Mouse (Mus musculus): Measurements from ENCODE around the gene Gpr25. TPM values are rescaled to one million over a fixed set of nuclear protein-coding genes. Genes with fewer than 3 reads are reported as not detected.

Gpr25 gene
- polyA plus RNA-seq (2015; fragmentation: Nextera tagmentation; extraction: Ambion mirVana), result not detected in 2 replicates

GRCm38 (mm10) chr1:136260635-136261238 lies at the start of gene Gpr25:
Gpr25 (minus strand) TSS chr1:136260873.
- H3K36me3 ChIP-seq, result no peaks in the 10 kb centered on the region
- peak within 1 kb of the TSS; percentile 2 for H3K9ac ChIP-seq
- WGBS, result 12% methylated on average over 26 of the region's 28 CpGs
- peaks cover 44% of the 10 kb centered on the region for H3K27me3 ChIP-seq (replicated peaks)
- H3K27ac ChIP-seq, result no peak within 1 kb of the TSS
- ATAC-seq (ENCODE audit: insufficient read depth, low FRiP score, low read depth), result no peak
- H3K4me3 ChIP-seq (replicated peaks), result peak within 1 kb of the TSS; percentile 55
- H3K9me3 ChIP-seq, result no peaks in the 10 kb centered on the region
- peak within 1 kb of the TSS; percentile 99 for H3K4me2 ChIP-seq
- H3K4me1 ChIP-seq, result peaks cover 14% of the 10 kb centered on the region

- H3K4me1 ChIP-seq, result no peaks in the 10 kb centered on the region
- H3K27ac ChIP-seq, result no peak overlapping the region
- WGBS, result 83% methylated on average over 5 of the region's 5 CpGs
- no peaks in the 10 kb centered on the region for H3K36me3 ChIP-seq
- H3K9me3 ChIP-seq, result no peaks in the 10 kb centered on the region
- no peak overlapping the region for H3K4me3 ChIP-seq (replicated peaks)
- H3K9ac ChIP-seq, result no peak overlapping the region
- H3K27me3 ChIP-seq (replicated peaks), result no peaks in the 10 kb centered on the region
- H3K4me2 ChIP-seq, result no peak overlapping the region
- no peak for ATAC-seq (ENCODE audit: insufficient read depth, low FRiP score, low read depth)
Measured at GRCm38 (mm10) chr1:136309193-136309592, 48.5 kb upstream of the Gpr25 start.

DNA sequence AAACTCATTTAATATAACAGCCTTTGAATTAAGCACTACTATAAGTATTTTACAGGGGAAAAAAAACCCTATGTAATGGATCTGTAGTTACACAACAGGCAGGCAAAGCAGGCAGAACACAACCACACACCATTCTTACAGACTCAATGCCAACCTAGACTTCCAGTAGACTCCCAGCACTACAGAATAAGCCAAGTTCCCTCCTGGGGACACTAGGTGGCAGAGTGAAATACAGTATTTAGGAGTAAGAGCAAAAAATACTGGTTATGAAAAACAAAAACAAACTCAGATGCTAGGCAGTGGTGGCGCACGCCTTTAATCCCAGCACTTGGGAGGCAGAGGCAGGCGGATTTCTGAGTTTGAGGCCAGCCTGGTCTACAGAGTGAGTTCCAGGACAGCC lies 45.8 kb upstream of the Gpr25 start:
- Histone ChIP-seq H3K27me3 (replicated peaks) (no peaks in the 10 kb centered on the region), H3K27ac (no peak overlapping the region), H3K4me3 (replicated peaks) (no peak overlapping the region), H3K36me3 (0 out of 2 replicates have a peak, but pooled peaks cover 6% of the 10 kb centered on the region), H3K9me3 (no peaks in the 10 kb centered on the region), H3K4me1 (no peaks in the 10 kb centered on the region), H3K4me2 (no peak overlapping the region), H3K9ac (no peak overlapping the region)
- WGBS, result 76% methylated on average over 3 of the region's 3 CpGs
- no peak for ATAC-seq (ENCODE audit: insufficient read depth, low FRiP score, low read depth)

DNA sequence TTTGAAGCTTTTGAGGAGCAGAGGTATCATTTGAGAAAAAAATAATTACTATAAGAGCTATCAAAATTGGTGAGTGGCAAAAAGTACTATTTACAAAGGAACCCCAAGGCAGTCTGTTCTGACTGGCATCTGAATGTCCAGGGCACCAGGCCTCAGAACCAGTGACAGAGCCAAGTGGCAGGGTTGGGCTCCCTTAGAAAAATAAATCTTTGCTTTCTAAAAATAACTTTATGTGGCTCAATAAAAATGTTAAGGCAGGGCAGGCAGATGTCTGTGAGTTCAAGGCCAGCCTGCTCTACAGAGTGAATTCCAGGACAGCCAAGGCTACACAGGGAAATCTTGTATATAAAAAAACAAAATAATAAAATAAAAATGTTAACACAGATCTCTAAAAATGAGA lies 33.3 kb upstream of the Gpr25 start:
- H3K4me1 ChIP-seq, result no peaks in the 10 kb centered on the region

GRCm38 (mm10) chr1:136289803-136290202 lies 29.1 kb upstream of the Gpr25 start:
- Histone ChIP-seq H3K9me3 (no peaks in the 10 kb centered on the region), H3K4me1 (no peaks in the 10 kb centered on the region), H3K9ac (no peak overlapping the region), H3K27ac (no peak overlapping the region), H3K4me2 (no peak overlapping the region), H3K27me3 (replicated peaks) (no peaks in the 10 kb centered on the region), H3K4me3 (replicated peaks) (no peak overlapping the region), H3K36me3 (no peaks in the 10 kb centered on the region)
- no peak for ATAC-seq (ENCODE audit: insufficient read depth, low FRiP score, low read depth)
- WGBS, result 79% methylated on average over 1 of the region's 1 CpGs

More for the DNA sequence above, 33.3 kb upstream of the Gpr25 start:
- Histone ChIP-seq H3K4me3 (replicated peaks) (no peak overlapping the region), H3K27ac (no peak overlapping the region), H3K36me3 (no peaks in the 10 kb centered on the region), H3K4me2 (no peak overlapping the region), H3K9ac (no peak overlapping the region), H3K9me3 (no peaks in the 10 kb centered on the region), H3K27me3 (replicated peaks) (no peaks in the 10 kb centered on the region)
- no peak for ATAC-seq (ENCODE audit: insufficient read depth, low FRiP score, low read depth)

- Histone ChIP-seq H3K9me3 (no peaks in the 10 kb centered on the region), H3K27ac (no peak overlapping the region), H3K36me3 (peaks cover 53% of the 10 kb centered on the region), H3K9ac (no peak overlapping the region), H3K4me1 (no peaks in the 10 kb centered on the region), H3K27me3 (replicated peaks) (no peaks in the 10 kb centered on the region), H3K4me3 (replicated peaks) (no peak overlapping the region), H3K4me2 (no peak overlapping the region)
- ATAC-seq (ENCODE audit: insufficient read depth, low FRiP score, low read depth), result no peak
- WGBS, result 89% methylated on average over 8 of the region's 8 CpGs
Measured at GRCm38 (mm10) chr1:136277366-136277765, 16.7 kb upstream of the Gpr25 start.

DNA sequence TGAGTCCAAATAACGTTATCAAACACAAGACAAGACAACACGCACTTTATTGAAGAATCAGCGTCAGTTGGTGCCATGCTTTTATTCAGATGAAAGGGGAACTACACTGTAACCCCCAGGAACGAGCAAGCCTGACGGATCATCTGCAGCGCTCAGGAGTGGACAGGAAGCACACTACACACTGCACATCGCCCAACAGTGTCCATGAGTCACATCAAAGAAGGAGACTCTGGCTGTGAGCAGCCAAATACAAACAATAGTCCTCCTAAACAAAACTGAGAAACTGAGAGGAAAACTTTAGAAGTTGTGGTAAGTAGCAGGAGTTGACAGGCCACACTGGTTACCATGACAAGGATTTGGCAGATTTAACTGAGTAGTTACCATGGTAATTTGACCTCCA lies 7.6 kb upstream of the Gpr25 start:
- Histone ChIP-seq H3K27me3 (replicated peaks) (no peaks in the 10 kb centered on the region), H3K4me2 (no peak overlapping the region), H3K36me3 (peaks cover 19% of the 10 kb centered on the region), H3K9me3 (no peaks in the 10 kb centered on the region), H3K9ac (no peak overlapping the region), H3K4me1 (no peaks in the 10 kb centered on the region), H3K27ac (no peak overlapping the region), H3K4me3 (replicated peaks) (no peak overlapping the region)
- 76% methylated on average over 7 of the region's 7 CpGs for WGBS
- ATAC-seq (ENCODE audit: insufficient read depth, low FRiP score, low read depth), result no peak

DNA sequence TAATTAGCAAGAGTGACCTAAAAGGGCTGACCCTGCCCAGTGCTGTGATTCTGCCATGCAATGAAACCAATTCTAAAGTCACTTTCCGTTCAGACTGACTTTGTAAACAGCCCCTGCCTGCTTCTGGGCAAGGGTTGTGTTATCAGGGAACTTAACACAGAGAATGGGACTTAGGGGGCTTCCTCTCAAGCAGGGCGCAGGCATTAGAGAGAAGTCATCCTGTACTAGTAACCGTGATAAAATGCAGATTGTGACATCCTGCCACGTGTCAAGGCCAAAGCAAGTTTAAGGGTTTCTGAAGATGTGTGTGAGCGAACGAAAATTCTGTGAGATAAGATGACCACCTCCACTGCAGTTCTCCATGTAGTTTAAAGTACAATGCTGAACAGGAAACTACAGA lies 5.5 kb upstream of the Gpr25 start:
- ATAC-seq (ENCODE audit: insufficient read depth, low FRiP score, low read depth), result no peak
- WGBS, result 41% methylated on average over 6 of the region's 6 CpGs
- H3K27me3 ChIP-seq (replicated peaks), result peaks cover 4% of the 10 kb centered on the region

GRCm38 (mm10) chr1:136263355-136263754 lies 2.7 kb upstream of the Gpr25 start:
- WGBS, result 81% methylated on average over 5 of the region's 5 CpGs

More for the DNA sequence above, 5.5 kb upstream of the Gpr25 start:
- no peak overlapping the region for H3K9ac ChIP-seq
- no peaks in the 10 kb centered on the region for H3K9me3 ChIP-seq
- no peak overlapping the region for H3K4me3 ChIP-seq (replicated peaks)
- H3K4me1 ChIP-seq, result no peaks in the 10 kb centered on the region
- H3K27ac ChIP-seq, result no peak overlapping the region
- peaks cover 6% of the 10 kb centered on the region; the same call in 1 of the 2 replicates for H3K36me3 ChIP-seq
- no peak overlapping the region for H3K4me2 ChIP-seq

GRCm38 (mm10) chr1:136259893-136260634 lies 609 bp downstream of the Gpr25 start:
- H3K27me3 ChIP-seq (replicated peaks), result peaks cover 44% of the 10 kb centered on the region
- peak overlapping the region; percentile 99 for H3K4me2 ChIP-seq
- H3K4me1 ChIP-seq, result peaks cover 14% of the 10 kb centered on the region
- no peaks in the 10 kb centered on the region for H3K36me3 ChIP-seq
- H3K9ac ChIP-seq, result peak overlapping the region; percentile 2
- no peaks in the 10 kb centered on the region for H3K9me3 ChIP-seq
- peak; percentile 52 for ATAC-seq (ENCODE audit: insufficient read depth, low FRiP score, low read depth)
- no peak overlapping the region for H3K27ac ChIP-seq
- WGBS, result under 1% methylated on average over 95 of the region's 95 CpGs
- H3K4me3 ChIP-seq (replicated peaks), result peak overlapping the region; percentile 55

More at GRCm38 (mm10) chr1:136263355-136263754, 2.7 kb upstream of the Gpr25 start:
- Histone ChIP-seq H3K4me2 (no peak overlapping the region), H3K36me3 (peaks cover 3% of the 10 kb centered on the region; the same call in 1 of the 2 replicates), H3K4me3 (replicated peaks) (no peak overlapping the region), H3K9ac (no peak overlapping the region), H3K4me1 (peaks cover 14% of the 10 kb centered on the region), H3K27ac (no peak overlapping the region), H3K9me3 (no peaks in the 10 kb centered on the region), H3K27me3 (replicated peaks) (peaks cover 27% of the 10 kb centered on the region)
- ATAC-seq (ENCODE audit: insufficient read depth, low FRiP score, low read depth), result no peak

DNA sequence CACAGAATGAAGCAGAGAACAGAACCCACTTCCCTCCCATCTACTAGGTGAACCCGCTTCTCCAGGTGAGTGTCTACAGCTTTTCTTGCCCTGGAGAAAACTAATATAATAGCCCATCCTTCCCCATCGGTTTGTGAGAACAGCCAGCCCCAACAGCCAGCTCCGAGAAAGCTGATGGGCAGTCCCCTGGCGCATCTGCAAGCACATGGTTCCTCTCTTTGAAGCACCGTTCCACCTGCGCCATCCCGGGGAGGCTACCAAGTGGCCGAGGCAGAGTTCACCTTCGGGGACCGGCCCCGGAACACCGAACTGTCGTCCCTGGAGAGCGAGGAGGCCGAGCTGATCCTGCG lies 1.2 kb downstream of the Gpr25 start:
- Histone ChIP-seq H3K4me2 (peak overlapping the region; percentile 99), H3K4me1 (peaks cover 14% of the 10 kb centered on the region), H3K4me3 (replicated peaks) (peak overlapping the region; percentile 55), H3K9ac (no peak overlapping the region), H3K27ac (no peak overlapping the region), H3K27me3 (replicated peaks) (peaks cover 44% of the 10 kb centered on the region), H3K9me3 (no peaks in the 10 kb centered on the region), H3K36me3 (no peaks in the 10 kb centered on the region)
- ATAC-seq (ENCODE audit: insufficient read depth, low FRiP score, low read depth), result no peak
- WGBS, result 3% methylated on average over 16 of the region's 16 CpGs

GRCm38 (mm10) chr1:136258495-136258894 lies 2.2 kb downstream of the Gpr25 start:
- H3K4me1 ChIP-seq, result peaks cover 14% of the 10 kb centered on the region
- no peak overlapping the region for H3K4me3 ChIP-seq (replicated peaks)
- no peak overlapping the region for H3K9ac ChIP-seq
- peaks cover 44% of the 10 kb centered on the region for H3K27me3 ChIP-seq (replicated peaks)
- no peaks in the 10 kb centered on the region for H3K9me3 ChIP-seq
- no peak for ATAC-seq (ENCODE audit: insufficient read depth, low FRiP score, low read depth)
- no peak overlapping the region for H3K4me2 ChIP-seq
- no peaks in the 10 kb centered on the region for H3K36me3 ChIP-seq
- WGBS, result 66% methylated on average over 9 of the region's 9 CpGs
- no peak overlapping the region for H3K27ac ChIP-seq
